Mouse (Mus musculus) lung, adult 18-20 months (tissue): ENCODE data around the gene Slc26a1.

Experiments
- DNase-seq, 2 experiments: peaks; one replicate each; pipeline ENCODE4 v3.0.0; 2022; ENCODE audit warnings: mixed read lengths in 2 of 2

The Slc26a1 gene

DNA sequence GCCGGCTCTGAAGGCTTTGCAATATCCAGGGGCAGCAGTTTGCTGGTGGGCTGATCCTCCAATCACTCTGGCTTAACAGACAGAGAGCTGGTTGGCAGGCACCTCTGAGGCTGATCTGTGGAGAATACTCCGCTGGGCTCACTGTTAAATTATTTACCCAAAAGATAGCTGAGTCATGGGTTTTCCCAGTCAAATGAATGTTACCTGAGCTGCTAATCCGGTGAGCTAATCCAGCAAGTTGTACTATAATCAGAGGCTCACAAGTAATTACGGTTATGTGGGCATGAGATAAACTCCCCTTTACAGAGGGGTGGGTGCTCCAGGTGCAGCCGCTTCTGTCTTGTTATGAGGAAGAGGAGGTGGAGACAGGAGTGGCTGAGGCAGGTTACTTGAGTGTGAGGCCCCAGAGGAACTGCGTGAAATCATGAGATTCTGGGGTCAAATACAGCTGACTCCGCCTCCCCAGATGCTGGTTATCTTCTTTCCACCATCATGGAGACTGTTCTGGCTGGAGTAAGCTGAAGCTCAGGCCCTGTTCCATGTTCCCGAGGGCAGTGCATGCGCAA lies at the start of gene Slc26a1:
TSS of gene Slc26a1 (minus strand) at position 319 of the 566 bp plus-strand sequence.
- DNase-seq: no peak

GRCm38 (mm10) chr5:108724006-108724405 lies 48.6 kb upstream of the Slc26a1 start:
- no peak for DNase-seq

DNA sequence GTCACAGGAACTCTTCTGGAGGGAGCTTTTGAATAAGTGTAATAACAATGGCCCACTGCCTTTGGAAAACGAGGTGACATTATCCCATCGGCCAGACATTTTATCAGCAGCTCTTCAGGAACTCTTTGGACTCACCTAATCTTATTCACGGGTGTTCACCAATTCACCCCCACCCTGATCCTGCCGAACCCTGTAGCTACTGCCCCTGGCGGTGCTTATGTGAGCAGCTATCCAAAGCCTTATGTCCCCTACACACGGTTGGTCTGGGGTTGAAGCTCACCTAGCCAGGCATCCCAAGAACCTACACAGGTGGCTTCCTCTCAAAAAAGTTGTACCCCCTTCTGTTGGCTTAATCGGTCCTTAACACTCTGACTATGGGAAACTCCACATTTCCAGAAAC lies 44.4 kb upstream of the Slc26a1 start:
- no peak for DNase-seq

GRCm38 (mm10) chr5:108718051-108718450 lies 42.7 kb upstream of the Slc26a1 start:
- no peak for DNase-seq

DNA sequence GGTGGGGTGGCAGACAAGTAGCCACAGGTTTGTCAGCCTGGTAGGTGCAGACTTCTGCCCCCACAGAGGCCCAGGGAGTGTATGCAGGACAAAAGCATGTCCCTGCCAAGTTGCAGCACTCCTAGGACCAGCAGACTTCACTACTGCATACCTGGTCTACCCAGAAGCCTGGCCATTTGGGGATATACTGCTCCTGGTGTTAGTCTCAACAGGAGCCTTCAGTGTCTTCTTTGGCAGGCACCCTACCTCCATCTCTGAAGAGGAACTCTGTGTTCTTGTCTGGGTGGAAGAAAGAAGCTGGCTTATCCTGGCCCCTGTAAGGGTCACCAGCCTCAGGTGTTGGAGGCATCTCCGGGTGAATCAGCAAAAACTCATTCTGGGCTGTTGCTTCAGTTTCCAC lies 40.6 kb upstream of the Slc26a1 start:
- no peak for DNase-seq

GRCm38 (mm10) chr5:108714149-108714548 lies 38.8 kb upstream of the Slc26a1 start:
- no peak for DNase-seq

DNA sequence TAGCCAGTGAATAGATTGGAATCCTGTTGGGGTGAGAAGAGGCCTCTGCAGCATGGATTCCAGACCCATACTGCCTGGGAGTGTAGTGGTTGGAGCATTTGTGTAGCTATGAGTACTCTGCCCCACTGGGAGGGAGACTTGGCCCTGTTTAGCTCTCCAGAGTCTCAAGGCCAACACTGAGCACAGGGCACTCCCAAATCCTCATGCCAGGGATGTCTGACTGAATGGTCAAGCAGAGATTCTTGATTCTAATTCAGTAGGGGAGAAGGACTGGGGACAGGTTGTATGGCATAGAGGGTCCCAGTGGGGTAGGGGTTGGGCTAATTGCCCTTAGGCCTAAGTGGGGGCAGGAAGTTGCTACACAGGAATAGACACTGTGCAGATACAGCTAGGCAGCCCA lies 38.3 kb upstream of the Slc26a1 start:
- no peak for DNase-seq

DNA sequence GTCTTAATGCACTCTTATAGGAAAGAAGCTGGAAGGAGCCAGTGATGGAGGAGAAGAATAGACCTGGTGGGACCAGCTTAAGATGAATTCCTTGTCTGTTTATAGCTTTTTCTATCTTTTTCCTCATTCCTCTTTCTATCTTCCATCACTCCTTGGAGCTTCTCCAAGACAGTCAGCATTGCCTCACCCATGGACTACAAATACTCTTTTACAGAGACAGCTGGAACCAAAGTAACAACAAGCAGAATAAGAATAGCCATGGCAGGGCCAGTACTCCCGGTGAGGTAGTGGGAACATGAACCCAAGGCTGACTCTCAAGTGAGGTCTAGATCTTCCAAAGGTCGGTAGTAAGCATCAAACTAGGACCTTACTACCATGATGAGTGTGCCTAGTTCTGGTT lies 37.7 kb upstream of the Slc26a1 start:
- no peak for DNase-seq

GRCm38 (mm10) chr5:108711968-108712367 lies 36.6 kb upstream of the Slc26a1 start:
- DNase-seq: no peak

GRCm38 (mm10) chr5:108708981-108709731 lies 33.8 kb upstream of the Slc26a1 start:
- no peak for DNase-seq

DNA sequence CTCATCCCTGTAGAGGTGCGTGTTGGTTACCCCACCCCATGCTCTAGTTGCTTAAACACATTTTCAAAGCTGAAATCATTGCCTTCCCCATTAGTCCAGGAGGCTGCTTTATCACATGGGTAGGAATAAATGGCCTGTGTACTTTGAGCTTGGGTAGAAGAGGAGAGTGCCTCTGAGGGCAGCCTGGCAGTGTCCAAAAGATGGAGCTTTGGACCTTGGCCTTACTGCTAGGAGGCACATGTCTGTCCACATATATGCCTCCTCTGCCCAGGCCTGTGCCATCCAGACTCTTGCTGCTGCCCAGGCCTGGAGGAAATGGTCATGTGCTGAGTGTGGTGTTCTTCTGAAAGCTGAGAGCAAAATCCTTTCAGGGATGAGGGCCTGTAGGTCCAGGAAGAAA lies 33.0 kb upstream of the Slc26a1 start:
- DNase-seq: no peak

- DNase-seq: no peak
Measured at GRCm38 (mm10) chr5:108707758-108708157, 32.4 kb upstream of the Slc26a1 start.

DNA sequence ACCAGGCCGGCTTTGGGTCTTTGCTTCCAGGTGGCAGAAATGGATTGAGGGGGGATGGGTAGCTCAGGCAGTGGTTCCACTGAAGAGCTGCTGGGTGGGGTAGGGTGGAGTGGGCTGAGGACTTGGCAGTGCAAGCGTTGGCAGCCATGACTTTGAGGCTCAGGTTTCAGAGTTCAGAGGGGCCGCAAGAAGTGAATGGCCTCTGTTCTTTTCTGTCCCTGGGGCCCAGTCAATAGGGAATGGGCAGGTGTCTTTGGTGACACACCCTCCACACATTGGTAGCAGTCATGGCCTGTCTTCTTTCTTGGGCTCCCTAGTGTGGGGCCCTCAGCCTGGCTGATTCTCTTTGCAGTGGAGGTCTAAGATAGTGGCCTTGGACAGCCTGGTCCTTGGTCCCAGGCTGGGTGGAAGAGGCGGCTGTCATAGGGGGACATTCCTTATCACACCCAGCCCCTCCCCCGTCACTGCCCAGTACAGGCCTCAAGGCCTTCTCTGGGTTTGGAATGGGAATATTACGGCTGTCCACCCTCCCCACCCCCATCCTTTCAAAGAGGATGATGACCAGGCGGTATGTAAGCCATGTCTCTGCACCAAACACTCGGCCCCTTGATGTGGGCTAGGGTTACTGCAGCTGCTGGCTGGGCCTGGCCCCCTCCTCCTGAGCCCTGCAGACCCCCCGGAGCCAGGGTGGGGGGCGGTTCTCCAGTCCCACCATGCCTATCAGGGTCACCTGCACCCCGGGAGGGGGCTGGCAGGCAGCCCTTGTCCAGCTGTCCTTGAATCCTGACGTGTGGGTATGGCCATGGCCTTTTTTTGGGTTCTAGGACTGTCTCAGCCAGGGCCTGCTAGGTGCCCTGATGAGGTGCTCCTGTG lies 28.6 kb upstream of the Slc26a1 start:
- DNase-seq: no peak

DNA sequence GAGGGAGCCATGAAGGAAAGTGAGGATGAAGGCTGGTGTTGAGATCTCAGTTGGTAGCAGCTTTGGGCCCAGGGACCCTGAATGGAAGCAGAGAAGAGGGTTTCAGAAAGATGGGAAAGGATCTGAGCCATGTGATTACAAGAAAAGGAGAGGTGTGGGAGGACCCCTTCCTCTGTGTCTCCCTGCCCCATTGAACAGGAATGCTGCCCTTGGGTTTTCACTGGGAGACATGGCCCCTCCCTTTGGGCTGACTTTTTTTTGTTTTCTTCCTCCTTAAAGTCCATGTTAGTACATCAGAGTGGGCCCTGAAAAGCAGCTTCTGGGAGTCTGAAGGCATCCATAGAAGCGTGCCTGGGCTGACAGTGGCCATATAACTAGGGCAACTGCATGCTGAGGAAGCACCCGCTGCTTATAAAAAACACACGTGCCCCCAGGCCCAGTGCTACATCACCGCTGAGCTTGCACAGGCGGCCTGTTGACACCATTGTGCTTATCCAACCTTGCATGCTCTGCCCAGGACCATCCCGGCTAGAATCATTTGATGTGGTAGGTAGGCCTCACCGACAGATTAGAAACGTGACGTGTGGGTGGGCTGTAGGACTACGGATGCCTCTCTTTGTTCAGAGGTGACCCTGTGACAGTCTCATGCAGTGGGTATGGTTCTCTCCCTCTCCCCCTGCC lies 26.1 kb upstream of the Slc26a1 start:
- DNase-seq: no peak

- no peak for DNase-seq
Measured at GRCm38 (mm10) chr5:108700346-108700745, 25.0 kb upstream of the Slc26a1 start.

- DNase-seq: no peak
Measured at GRCm38 (mm10) chr5:108697341-108697753, 22.0 kb upstream of the Slc26a1 start.

GRCm38 (mm10) chr5:108696542-108696941 lies 21.2 kb upstream of the Slc26a1 start:
- DNase-seq: no peak

DNA sequence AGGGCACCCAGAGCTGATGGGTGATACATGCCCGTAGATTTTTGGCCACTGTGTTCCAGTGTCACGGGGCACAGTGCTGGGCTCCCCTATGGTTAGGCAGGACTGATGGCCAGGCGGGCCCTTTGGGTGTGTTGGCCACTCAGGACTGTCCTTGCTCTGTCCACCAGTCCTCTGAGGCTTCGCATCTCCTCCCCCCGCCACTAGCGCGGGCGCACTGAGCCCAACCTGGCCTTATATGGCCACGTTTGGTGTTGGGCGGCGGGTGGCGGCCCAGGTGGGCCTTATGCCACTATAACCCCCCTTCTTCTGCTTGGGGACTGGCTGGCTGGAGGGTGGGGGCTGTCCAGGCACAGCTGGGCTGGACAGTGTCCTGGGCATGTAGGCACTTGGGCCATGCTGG lies 20.5 kb upstream of the Slc26a1 start:
- DNase-seq: no peak

GRCm38 (mm10) chr5:108694352-108695261 lies 19.2 kb upstream of the Slc26a1 start:
- peak; percentile 52 to 54 for DNase-seq

DNA sequence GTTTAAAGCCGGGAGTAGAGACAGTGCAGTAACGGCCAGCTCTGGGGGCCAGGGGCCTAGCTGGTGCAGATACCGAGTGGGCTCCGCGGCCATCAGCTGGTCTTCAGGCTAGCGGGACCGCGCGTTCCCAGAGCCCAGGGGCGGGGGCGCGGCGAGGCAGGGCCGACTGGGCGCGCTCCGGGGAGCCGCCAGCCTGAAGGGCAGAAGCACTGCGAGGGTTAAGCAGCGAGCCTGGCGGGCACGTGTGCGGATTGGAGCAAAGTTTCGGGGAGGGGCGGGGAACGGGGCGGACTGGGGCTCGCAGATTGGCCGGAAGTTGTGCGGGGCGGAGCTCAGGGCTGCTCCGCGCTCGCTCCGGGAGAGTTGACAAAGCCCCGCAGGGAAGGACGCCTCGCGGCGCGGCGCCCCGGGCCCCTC lies 18.5 kb upstream of the Slc26a1 start:
- DNase-seq: peak; percentile 88 to 89

DNA sequence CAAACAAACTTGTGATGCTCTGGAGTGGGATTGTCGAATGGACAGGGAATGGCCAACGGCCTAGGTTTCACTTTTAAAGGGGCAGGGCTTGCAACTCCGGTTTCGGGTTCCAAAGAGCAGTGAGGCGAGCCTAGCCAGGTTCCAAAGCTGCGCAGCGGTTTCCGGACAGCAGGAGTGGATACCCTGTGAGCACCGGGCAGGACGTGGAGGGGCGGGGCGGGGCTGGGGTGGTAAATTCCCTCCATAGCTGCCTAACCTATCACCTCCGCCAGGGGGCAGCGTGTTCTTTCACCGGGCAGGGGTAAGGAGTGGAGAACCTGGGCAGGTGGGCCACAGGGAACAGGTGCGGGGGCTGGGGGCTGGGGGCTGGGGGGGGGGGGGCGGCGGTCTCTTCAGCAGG lies 16.9 kb upstream of the Slc26a1 start, which contains the start of gene Fgfrl1:
TSS of gene Fgfrl1 (plus strand) at position 112 of the 400 bp plus-strand sequence.
- peak; percentile 74 to 78 for DNase-seq

- DNase-seq: no peak
Measured at GRCm38 (mm10) chr5:108691152-108691551, 15.8 kb upstream of the Slc26a1 start.
